Mouse (Mus musculus) liver, postnatal 0 days (tissue): ENCODE data around the gene Icosl.

ENCODE experiments used
- CTCF ChIP-seq: sonication (generic); IDR thresholded peaks from 2 replicates; pipeline ENCODE4 v1.5.1; 2016; ENCODE audit warnings: antibody characterized with exemption, low read depth
- EP300 ChIP-seq: IDR thresholded peaks from 2 replicates; pipeline ENCODE4 v1.6.1; 2016; ENCODE audit warnings: antibody characterized with exemption, low read depth, mild to moderate bottlenecking

DNA sequence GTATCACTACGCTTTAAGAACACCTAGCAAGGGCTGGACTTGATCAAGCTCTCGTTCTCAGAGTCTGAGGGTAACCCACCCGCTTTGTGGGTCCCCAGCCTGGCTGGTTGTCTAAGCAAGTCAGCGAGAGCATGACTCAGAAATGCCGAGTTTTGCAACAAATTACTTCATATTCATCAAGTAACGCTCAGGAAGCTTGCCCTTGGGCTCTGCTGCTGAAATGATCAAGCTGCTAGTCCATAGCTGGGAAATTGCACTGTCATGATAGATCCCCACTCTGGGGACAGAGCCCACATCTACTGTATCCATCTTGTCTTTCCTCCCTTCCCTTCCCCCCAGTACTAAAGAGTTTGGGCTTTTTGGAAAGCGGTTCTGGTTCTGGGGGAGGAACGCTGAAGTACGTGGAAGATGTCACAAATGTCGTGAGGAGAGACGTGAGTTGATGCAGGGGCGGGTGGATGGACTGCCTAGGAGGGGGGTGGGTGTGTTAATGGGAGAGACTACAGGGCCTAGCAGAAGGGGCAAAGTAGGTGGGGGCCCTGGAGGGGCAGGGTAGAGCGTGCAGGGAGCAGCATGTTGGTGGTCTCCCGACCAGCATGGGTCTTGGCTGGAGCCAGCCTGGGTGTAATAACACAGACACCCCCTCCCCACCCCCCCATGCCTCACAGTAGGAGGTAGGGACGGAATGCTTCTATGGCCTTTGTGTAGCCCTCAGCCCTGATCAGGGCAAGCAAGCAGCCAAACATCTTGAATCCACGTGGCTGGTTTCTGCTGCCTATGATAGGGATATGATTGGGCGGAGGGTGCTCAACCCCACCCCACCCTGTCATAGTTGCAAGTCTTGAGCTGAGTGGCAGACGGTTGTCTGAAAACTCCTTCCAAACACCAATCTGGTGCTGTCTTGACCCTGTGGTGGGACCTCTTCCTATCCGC lies 14.2 kb upstream of the Icosl start:
- TF ChIP-seq CTCF (no peak), EP300 (no peak)
